Mouse (Mus musculus): ENCODE results near the gene Syndig1l. TPM values are rescaled to one million over a fixed set of nuclear protein-coding genes. Genes with fewer than 3 reads are reported as not detected.

The Syndig1l gene
- total RNA-seq (2023): not detected

GRCm38 (mm10) chr12:84698319-84699081, at the start of gene Syndig1l:
TSS of gene Syndig1l (minus strand) at chr12:84698831.

DNA sequence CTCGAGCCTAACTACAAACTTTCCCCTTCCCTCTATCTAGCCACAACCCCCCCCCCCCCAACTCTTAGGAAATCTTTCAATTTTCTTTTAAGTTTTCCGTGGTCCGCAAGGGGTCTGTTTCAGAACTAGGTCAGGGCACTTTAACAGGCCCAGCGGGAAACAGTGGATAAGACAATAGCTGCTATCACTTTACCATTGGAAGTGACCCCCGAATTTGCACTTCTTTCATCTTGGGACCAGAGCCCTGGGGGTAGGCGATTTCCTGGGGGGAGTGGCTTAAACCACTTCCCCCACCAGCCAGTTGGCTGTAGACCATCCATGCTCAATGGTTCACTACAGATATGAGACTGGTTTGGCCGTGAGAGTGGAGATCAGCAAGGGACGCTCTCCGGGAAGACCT, 58.0 kb downstream of the Syndig1l start, which contains the start of gene Vrtn:
Vrtn (plus strand) TSS at position 366 of the 400 bp plus-strand sequence.

Other genes starting within 250 kb of the Syndig1l start
- gene Aldh6a1, start 247.8 kb downstream of the Syndig1l start, total RNA-seq (2023): 10 to 100 TPM; 10.7 to 12.1 TPM
- 10 to 100 TPM; 23.8 to 25.7 TPM for gene Lin52, start 247.4 kb downstream of the Syndig1l start, total RNA-seq (2023)
- not detected for gene Vsx2, start 129.1 kb downstream of the Syndig1l start, total RNA-seq (2023)
- gene Abcd4, start 81.4 kb downstream of the Syndig1l start, total RNA-seq (2023): 10 to 100 TPM; 20.2 to 21.8 TPM
- not detected for gene Vrtn, start 57.8 kb downstream of the Syndig1l start, total RNA-seq (2023)
- 10 to 100 TPM; 47.3 to 49.4 TPM for gene Npc2, start 74.3 kb upstream of the Syndig1l start, total RNA-seq (2023)
- 10 to 100 TPM; 56.2 to 59.4 TPM for gene Isca2, start 74.4 kb upstream of the Syndig1l start, total RNA-seq (2023)
- not detected for gene Ltbp2, start 177.7 kb upstream of the Syndig1l start, total RNA-seq (2023)

Measured in B cell, adult 67 days (primary cell).